Mouse (Mus musculus) brain, adult 2 months (tissue): ENCODE data around the gene Atp1b2.

Experiments used
- DNase-seq: peaks from one replicate; pipeline ENCODE4 v3.0.0; 2011; ENCODE audit warnings: low read depth, low spot score

Atp1b2 gene

GRCm38 (mm10) chr11:69608525-69608924 lies 2.8 kb upstream of the Atp1b2 start:
- DNase-seq = no peak

GRCm38 (mm10) chr11:69606832-69607231 lies 1.1 kb upstream of the Atp1b2 start:
- no peak for DNase-seq

DNA sequence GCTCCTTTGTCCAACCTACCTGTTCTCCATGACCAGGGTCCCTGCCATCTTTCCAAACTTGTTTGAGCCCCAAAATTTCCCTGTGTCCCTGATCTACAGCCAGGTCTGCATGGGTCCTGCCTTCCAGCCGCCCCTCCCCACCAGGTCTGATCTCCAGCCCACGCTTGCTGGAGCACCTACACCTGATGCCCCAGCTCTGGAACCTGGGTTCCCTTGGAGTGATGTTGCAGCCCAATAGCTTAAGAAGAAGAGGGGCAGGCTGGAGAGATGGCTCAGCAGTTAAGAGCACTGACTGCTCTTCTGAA lies 701 bp upstream of the Atp1b2 start:
- no peak for DNase-seq

DNA sequence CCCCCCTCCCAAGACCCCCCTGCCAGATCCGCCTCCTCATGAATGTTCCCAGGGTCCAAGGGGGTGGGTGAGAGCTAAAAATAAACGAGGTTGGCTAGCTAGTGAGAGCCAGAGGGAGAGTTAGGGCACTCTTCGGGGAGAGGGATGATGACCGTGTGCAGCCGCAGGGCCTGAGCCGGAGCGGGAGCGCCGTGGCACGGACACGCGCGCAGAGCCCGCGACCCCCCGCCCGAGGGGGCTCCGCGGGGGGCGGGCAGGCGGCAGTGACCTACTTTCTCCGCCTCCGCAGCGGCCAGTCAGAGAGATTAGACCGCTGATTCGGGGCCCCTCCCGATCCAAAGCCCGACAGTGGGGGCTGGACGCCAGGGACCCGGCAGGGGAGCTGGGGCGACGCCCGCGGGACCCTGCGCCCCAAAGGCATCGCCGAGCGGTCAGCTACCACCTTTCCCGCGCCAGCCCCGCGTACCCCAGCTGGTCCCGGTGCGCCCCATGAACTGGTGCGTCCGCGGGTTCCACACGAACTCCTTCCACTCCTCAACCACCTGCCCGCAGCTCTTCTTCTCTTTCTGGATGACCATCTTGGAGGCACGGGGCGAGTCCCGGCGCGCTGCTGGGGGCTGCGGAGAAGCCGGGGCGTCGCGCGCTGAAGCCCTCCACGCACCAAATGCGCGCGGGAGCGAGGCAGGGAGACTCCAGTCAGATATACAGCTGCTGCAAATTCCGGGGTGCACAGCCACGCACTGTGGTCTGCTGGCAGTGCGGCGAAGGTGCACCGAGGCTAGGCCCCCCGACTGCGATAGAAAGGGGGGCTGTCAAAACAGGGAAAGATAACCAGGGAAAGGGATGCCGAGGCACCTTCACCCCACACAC lies 712 bp downstream of the Atp1b2 start:
- DNase-seq = peak; percentile 77

- DNase-seq = peak; percentile 39
These were observed 1.4 kb downstream of the Atp1b2 start for GRCm38 (mm10) chr11:69604347-69604746.

DNA sequence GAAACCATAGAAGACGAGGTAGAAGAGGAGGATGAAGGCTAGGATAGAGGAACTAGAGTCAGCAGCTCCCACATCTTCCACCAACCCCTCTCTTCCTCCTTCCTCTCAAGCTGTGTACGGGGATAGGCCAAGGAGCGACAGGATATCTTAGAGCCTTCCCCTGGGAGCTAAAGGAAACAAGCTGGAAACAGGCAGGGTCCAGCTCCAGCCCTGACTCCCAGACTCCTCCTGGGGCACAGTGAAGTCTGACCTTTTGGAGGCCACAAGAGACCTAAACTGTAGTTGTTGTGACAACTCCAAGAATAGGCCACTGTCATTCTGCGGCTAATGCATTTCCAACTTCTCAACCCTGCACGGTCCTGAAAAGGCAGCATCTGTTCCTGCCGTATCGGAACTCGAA lies 2.2 kb downstream of the Atp1b2 start:
- no peak for DNase-seq

DNA sequence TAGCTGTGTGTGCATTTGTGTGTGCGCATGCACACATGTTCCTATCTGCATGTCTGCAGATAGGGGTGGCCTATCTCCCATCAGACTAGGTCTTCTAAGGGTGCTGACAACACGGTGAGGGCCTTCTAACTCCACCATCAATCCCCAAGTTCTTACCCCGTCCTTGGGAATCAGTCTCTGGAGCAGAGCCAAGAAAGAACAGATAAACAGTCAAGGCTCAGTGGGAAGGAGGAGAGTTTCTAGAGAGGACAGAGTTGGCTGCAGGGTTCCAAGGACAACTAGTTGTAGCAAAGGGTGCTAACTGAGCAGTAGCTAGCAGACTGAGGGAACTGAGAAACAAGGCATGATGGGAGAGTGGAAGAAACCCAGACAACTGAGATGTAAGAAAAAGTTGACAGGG lies 4.0 kb downstream of the Atp1b2 start:
- no peak for DNase-seq

DNA sequence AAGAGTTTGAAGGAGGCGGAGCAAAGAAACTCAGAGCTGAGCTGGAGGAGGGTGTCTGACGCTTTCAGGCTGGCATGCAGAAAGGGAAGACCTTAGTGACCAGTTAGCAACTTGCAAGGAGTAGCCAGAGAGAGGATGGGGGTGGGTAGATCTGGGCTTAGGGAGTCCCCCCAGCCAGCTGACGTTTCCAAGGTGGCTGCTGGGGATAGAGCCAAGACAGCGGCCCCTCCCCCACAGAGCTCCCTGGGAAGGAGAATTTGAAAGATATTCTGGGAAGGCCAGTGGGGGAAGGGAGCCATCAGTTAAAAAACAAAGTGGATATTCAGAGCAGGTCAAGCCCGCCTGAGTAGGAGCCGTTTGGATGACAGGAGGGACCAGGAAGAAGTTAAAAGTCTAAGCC lies 5.6 kb downstream of the Atp1b2 start:
- DNase-seq = peak; percentile 55

DNA sequence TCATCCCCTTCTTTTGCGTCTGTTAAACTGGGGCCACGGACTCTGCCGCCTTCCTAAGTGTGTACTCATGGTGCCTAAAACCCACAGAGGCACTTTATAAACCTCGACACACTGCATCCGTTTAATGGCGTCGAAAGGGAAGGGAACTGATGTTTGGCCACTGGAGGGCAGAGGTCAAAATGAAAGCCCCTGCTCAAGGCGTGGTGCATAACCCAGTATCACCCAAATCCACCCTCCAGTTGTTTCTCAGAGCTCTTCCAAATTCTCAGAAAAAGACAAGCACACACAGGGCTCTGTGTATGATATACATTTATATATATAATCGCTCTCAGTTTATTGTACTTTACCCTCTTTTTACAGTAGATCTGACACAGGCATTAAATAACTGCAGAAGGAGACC lies 6.3 kb downstream of the Atp1b2 start:
- DNase-seq = no peak

DNA sequence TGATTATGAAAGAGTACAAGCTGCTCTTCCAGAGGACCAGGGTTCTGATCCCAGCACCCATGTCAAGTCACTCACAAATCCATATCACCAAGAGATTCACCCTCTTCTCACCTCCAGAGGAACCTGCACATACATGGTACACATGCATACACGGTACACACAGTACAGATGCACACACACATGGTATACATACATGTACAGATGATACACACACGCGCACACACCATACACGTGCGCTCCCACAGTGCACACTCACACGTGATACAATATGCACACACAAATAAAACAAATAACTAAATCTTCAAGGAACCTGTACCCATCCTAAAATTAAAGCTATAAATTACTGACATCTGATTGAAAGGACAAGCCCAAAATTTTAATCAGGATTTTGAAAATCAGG lies 10.9 kb downstream of the Atp1b2 start:
- DNase-seq = no peak

DNA sequence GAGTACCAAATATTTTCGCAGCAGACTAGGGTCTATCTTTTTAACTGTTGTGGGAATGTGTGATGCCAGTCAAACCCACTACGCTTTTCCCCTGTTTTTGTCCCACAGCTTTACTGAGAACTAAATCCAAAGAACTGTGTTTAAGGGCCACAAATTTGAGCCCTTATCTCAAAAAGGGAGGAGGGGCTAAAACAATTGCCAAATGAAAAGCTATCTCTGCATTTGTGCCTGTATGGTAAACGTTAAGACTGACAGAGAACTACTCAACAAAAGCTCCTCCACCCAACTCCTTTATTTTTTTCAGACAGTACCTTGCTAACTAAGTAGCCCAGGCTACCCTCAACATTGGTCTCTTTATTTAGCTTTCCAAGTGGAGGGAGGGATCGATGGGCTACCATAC lies 12.9 kb downstream of the Atp1b2 start:
- DNase-seq = no peak

GRCm38 (mm10) chr11:69591899-69592637 lies 13.7 kb downstream of the Atp1b2 start:
- DNase-seq = peak; percentile 66

DNA sequence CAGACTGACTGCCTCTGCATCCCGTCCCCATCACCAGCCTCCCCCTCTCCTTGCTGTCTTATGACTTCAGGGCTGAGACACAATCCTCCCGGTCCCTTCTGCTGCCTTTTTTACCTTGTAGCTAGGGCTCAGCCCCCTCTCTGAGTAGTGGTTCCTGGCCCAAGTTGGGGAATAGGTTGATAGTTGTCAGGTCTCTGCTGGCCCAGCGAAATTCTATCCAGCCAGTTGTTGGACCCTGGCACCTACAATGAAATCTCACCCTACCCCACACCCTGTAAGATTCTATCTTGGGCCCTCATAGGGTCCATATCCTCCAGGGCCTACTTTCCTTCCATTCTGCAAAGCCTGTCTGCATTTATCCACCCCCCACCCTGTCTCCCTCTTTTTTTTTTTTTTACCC lies 14.3 kb downstream of the Atp1b2 start:
- DNase-seq = no peak

DNA sequence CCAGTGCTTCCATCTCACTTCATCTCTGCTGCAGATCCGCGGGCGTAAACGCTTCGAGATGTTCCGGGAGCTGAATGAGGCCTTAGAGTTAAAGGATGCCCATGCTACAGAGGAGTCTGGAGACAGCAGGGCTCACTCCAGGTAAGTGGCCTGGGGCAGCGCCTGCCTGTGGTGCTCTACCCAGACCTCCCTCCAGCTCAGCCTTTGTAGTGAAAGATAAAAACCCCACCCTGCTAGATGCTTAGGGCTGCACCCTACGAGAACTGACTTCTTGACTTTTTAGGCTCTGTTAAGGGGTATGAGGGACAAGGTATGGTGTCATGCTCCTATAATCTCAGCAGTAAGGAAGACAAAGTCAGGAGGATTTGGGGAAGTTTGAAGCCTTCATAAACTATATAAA lies 15.1 kb downstream of the Atp1b2 start:
- DNase-seq = no peak

GRCm38 (mm10) chr11:69589207-69589834 lies 16.4 kb downstream of the Atp1b2 start:
- DNase-seq = no peak

DNA sequence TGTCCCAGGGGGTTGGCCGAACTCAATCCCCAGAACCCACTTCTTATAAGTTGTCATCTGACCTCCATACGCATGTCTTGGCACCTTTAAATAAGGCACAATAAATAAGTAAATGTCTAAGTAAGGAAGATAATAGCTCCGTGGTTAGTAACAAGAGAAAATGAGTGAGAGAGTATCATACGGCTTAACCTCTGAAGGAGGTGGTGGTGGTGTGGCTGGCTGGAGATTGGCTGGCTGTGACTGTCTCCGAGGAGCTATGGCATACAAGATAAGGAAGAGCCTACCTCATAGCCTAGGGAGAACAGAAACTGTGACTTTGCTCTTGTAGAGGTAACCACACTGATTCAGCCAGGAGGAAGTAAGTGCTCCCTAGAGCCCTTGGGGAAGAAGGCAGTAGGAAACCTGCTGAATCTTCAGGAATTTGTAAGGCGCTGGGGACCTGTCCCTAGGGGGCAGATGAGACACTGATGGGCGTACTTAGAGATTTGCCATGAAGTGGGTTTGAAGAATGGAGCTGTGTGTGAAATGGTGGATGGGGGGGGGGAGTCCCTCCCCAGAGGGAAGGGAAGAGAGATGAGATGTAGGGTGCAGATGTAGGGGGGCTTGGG lies 19.9 kb downstream of the Atp1b2 start:
- DNase-seq = no peak

GRCm38 (mm10) chr11:69584937-69585336 lies 20.8 kb downstream of the Atp1b2 start:
- DNase-seq = no peak

- DNase-seq = no peak
These were observed 21.7 kb downstream of the Atp1b2 start for GRCm38 (mm10) chr11:69584008-69584407.

GRCm38 (mm10) chr11:69582230-69582805 lies 23.4 kb downstream of the Atp1b2 start:
- DNase-seq = no peak

DNA sequence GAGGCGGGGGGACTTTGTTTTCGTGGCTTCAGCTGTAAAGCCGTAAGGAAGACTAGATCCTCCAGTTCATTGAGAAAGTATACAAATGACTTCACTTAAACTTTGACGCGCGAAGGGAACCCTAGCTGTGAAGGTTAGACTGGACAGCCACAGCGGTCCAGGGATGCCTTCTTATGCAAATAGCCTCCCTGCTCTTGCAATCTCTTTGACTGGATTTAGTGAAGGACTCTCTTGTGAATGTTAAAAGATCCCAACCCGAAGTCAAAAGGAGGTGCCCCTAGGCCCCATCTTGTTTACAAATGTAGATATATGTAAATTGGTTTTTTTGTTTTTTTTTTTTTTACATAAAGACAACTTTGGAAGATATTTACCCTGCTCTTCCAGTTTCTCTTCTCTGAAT lies 23.9 kb downstream of the Atp1b2 start:
- DNase-seq = no peak

DNA sequence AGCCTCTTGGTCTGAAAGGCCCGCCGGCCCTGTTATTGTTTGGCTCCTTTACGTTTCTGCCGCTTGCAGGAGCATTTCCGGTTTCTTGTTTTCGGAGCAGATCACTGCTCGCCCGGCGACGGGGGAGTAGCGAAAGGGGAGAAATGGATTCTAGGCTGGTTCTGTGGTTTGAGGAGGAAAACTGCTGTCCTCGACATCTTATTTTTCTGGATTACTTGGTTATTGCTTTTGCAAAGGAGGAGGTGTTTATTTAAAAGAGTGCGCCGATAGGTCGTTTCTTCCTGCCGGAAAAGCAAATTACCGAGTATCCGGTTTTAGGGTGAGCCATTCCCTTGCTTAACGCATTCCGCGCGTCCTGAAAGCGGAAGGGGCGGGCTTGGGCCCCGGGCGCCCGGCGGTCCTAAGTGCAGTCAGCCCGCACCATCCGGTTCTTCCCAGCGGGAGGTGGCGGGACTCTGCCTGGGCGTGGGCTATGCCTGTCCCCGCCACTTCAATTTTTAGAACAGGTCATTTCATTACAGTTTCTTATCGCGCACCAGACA lies 24.5 kb downstream of the Atp1b2 start:
- peak; percentile 98 for DNase-seq
